Mouse (Mus musculus) liver, postnatal 0 days (tissue): ENCODE measurements at regions not wholly inside any gene's neighbourhood (a gene's known extent, or its start where the extent isn't known, plus 50 kb on each side); places are given as distances from the start of the nearest gene placed in this dataset.

ENCODE experiments used
- CTCF ChIP-seq: sonication (generic); IDR thresholded peaks from 2 replicates; pipeline ENCODE4 v1.5.1; 2016; ENCODE audit warnings: antibody characterized with exemption, low read depth
- EP300 ChIP-seq: IDR thresholded peaks from 2 replicates; pipeline ENCODE4 v1.6.1; 2016; ENCODE audit warnings: antibody characterized with exemption, low read depth, mild to moderate bottlenecking

- no peak for TF ChIP-seq CTCF
- TF ChIP-seq EP300: no peak
Measured at GRCm38 (mm10) chr3:58049618-58050017, 201.7 kb upstream of the Pfn2 start.
